Mouse (Mus musculus) C2C12 (cell line): Measurements from ENCODE around the gene 1700037C18Rik.

Source experiments
- CEBPB ChIP-seq: IDR thresholded peaks from one replicate; pipeline ENCODE4 v1.6.1; 2011; ENCODE audit warnings: low read depth, mild to moderate bottlenecking, control low read depth, moderate library complexity
- CTCF ChIP-seq: IDR thresholded peaks from one replicate; pipeline ENCODE4 v1.5.1; 2011; ENCODE audit not compliant: control insufficient read depth, insufficient read depth, insufficient read length
- FOSL1 ChIP-seq: IDR thresholded peaks from one replicate; pipeline ENCODE4 v1.8.0; 2011; ENCODE audit warnings: mild to moderate bottlenecking, low read length; ENCODE audit not compliant: poor library complexity, insufficient read depth, severe bottlenecking
- MAX ChIP-seq: IDR thresholded peaks from one replicate; pipeline ENCODE4 v1.6.1; 2011; ENCODE audit warnings: mild to moderate bottlenecking, control low read depth
- MYOG ChIP-seq: IDR thresholded peaks from one replicate; pipeline ENCODE4 v1.6.1; 2011; ENCODE audit not compliant: control insufficient read depth, insufficient read length; ENCODE audit errors: extremely low read depth
- USF1 ChIP-seq: IDR thresholded peaks from one replicate; pipeline ENCODE4 v1.6.1; 2011; ENCODE audit warnings: low read depth, mild to moderate bottlenecking, control low read depth, moderate library complexity

DNA sequence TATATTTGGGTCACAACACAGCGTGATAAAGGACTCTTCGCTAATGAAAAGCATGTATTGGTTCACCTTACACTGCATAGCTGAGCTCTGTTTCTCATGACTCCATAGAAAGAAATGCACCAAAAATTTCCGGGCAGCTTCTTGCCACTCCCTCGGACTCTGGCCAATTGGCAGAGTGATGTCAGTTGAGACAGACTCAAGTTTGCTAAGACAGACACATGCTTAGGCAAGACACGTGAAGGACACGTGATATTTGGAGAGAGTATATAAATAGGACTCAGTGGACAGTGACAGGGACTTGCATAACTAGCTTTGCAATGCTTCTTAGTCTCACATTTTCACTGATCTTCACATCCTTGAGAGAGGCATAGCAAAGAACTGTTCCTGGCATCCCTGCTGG lies 47.9 kb upstream of the 1700037C18Rik start:
- no peak for TF ChIP-seq CTCF
- peak; percentile 94 for TF ChIP-seq USF1
- no peak for TF ChIP-seq MYOG
- no peak for TF ChIP-seq FOSL1
- peak; percentile 81 for TF ChIP-seq MAX
- TF ChIP-seq CEBPB: peak; percentile 8
